Mouse (Mus musculus) forebrain, embryonic 12.5 days (tissue): ENCODE results near the gene Per1. TPM values are rescaled to one million over a fixed set of nuclear protein-coding genes. Genes with fewer than 3 reads are reported as not detected.

Source experiments
- ATAC-seq: fragments of 200-750 bp; cut with Nextera tagmentation; 2 replicates; pipeline ENCODE4 v1.8.0; 2017; ENCODE audit warnings: moderate TSS enrichment; ENCODE audit not compliant: low FRiP score
- H3K27ac ChIP-seq: fragments of 300-500 bp; sonication (generic); 2 replicates; pipeline ENCODE4 v1.5.1; 2016; ENCODE audit warnings: mild to moderate bottlenecking
- H3K27me3 ChIP-seq: fragments of 300-500 bp; sonication (generic); 2 replicates; pipeline ENCODE4 v1.6.1; 2016; ENCODE audit warnings: mild to moderate bottlenecking
- H3K36me3 ChIP-seq: fragments of 300-500 bp; sonication (generic); replicated peaks from 2 replicates; pipeline ENCODE4 v1.6.1; 2016; ENCODE audit warnings: mild to moderate bottlenecking
- H3K4me1 ChIP-seq: fragments of 300-500 bp; sonication (generic); 2 replicates; pipeline ENCODE4 v1.6.1; 2016
- H3K4me2 ChIP-seq: fragments of 300-500 bp; sonication (generic); 2 replicates; pipeline ENCODE4 v1.6.1; 2016; ENCODE audit warnings: mild to moderate bottlenecking, moderate library complexity
- H3K4me3 ChIP-seq: fragments of 300-500 bp; sonication (generic); replicated peaks from 2 replicates; pipeline ENCODE4 v1.5.1; 2016; ENCODE audit warnings: mild to moderate bottlenecking
- H3K9ac ChIP-seq: fragments of 300-500 bp; sonication (generic); 2 replicates; pipeline ENCODE4 v1.6.1; 2016; ENCODE audit warnings: mild to moderate bottlenecking
- H3K9me3 ChIP-seq: fragments of 300-500 bp; sonication (generic); 2 replicates; pipeline ENCODE4 v1.6.1; 2016
- WGBS: fragments of 180-500 bp; shearing (Covaris S2); methylation state at CpG from one replicate; pipeline ENCODE4 v1.1.7; 2016; 5-methylcytosine and 5-hydroxymethylcytosine counted together
- polyA plus RNA-seq: library from polyadenylated mRNA; unstranded; fragments of >200 nt; fragmentation: Nextera tagmentation; extraction: Ambion mirVana; gene quantifications from 2 replicates; pipeline ENCODE4 v1.2.1, GENCODE M21; 2016

The Per1 gene
- polyA plus RNA-seq, 1 experiment from 2014 or later: 7.8 TPM

DNA sequence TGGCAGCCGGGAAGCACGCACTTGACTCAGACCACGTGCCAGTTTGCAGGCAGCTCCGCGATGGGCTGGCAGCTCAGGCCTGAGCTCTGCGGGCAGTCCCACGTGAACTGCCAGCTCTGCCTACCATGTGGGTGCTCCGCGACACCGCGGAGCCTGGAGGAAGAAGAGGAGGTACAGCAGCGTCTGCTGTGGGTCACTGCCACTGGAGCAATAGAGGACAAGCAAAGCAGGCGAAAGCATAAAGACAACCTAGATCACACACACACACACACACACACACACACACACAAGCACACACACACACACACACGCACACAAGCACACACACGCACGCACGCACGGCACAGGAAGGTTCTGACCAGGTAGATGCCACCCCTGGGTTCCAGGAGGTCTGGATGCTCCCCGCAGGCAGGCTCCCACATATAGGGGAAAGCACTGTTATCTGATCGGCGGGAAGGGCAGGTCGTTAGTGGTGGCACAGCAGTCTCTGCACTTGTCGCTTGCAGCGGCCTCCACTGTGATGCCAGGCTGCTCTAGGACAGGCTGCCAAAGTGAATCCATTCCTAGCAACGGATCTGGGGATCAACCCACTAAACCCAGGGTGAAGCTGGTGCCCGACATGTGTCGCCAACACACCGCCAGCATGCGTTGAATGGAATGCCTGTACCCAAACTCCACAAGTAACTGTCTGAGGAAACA, 28.7 kb upstream of the Per1 start:
- Histone ChIP-seq H3K4me1 (peaks cover 35% of the 10 kb centered on the region), H3K9me3 (no peaks in the 10 kb centered on the region), H3K27me3 (peaks cover 3% of the 10 kb centered on the region; the same call in 1 of the 2 replicates), H3K27ac (0 out of 2 replicates have a peak overlapping the region, but pooled peaks have one; percentile 14), H3K4me2 (peak overlapping the region; percentile 91), H3K36me3 (no peaks in the 10 kb centered on the region), H3K4me3 (peak overlapping the region; percentile 46), H3K9ac (peak overlapping the region; percentile 60)
- WGBS: 1% methylated on average over 26 of the region's 29 CpGs
- no peak for ATAC-seq

DNA sequence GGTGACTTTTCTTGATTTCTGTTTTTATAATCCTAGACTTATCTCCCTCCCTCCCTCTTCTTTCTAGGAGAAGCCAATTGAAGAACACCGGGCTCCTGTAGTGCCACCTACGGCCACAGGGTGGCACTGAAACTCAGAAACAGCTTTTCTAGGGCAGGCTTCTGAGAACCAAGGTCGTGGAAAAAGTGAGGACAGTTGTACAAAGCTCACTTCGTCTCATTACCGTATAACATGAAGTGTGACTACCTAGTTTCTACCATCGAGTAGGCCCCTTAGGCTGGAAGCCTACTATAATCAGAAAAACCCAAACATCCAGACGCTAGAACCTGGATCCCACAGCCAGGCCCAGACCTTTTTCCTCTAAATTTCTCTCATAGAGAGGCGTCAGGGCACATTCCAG, 28.1 kb upstream of the Per1 start:
- H3K4me2 ChIP-seq: peak overlapping the region; percentile 91
- no peak for ATAC-seq
- WGBS: 8% methylated on average over 8 of the region's 8 CpGs
- H3K9ac ChIP-seq: peak overlapping the region; percentile 60; the same call in 1 of the 2 replicates
- H3K27ac ChIP-seq: no peak overlapping the region
- H3K27me3 ChIP-seq: 0 out of 2 replicates have a peak, but pooled peaks cover 3% of the 10 kb centered on the region
- H3K4me1 ChIP-seq: peaks cover 34% of the 10 kb centered on the region
- H3K4me3 ChIP-seq: peak overlapping the region; percentile 46
- no peaks in the 10 kb centered on the region for H3K36me3 ChIP-seq
- H3K9me3 ChIP-seq: no peaks in the 10 kb centered on the region

DNA sequence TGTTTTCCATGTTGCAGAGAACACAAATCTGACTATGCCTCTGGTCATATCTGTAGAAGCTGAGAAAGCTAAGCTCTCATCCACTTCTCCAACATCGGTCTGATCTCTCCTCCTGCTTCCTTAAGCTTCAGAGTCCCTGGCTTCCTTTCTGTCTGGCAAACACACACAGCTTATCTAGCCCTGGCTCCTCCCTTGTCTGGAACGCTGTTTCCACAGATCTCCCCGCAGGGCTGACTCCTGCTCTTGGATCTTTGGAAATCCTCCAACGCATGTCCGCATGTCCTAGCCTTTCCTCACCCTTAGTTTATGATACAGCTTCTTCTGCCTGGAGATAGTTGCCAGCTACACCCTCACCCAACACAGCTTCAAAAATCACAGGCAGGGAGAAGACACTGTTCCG, 27.4 kb upstream of the Per1 start:
- H3K4me3 ChIP-seq: no peak overlapping the region

DNA sequence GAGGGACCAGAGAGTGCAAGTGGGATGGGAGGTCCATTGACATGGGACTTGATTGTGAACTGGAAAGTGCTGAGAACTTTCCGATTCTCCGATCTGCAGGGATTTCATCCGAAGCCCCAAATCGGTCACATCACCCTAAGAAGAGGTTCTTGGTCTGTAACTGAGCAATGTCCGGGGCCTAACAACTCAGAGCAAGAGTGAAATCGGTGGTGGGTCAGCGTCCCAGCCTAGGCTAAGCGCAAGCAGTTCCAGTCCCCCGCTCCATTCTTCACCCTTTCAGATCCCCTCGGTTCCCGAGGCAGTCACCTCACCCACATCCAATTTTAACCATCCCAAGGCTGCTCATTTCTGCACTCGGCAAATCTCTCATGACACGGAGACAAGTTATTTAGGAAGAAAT, 24.9 kb upstream of the Per1 start:
- no peaks in the 10 kb centered on the region for H3K9me3 ChIP-seq
- H3K4me3 ChIP-seq: peak overlapping the region; percentile 60
- peak overlapping the region; percentile 93 for H3K27ac ChIP-seq
- no peaks in the 10 kb centered on the region for H3K36me3 ChIP-seq
- H3K27me3 ChIP-seq: 0 out of 2 replicates have a peak, but pooled peaks cover 3% of the 10 kb centered on the region
- H3K9ac ChIP-seq: peak overlapping the region; percentile 82
- ATAC-seq: no peak
- peak overlapping the region; percentile 80 for H3K4me2 ChIP-seq
- under 1% methylated on average over 13 of the region's 13 CpGs for WGBS
- H3K4me1 ChIP-seq: peaks cover 42% of the 10 kb centered on the region

More for the DNA sequence above, 27.4 kb upstream of the Per1 start:
- no peak for ATAC-seq
- Histone ChIP-seq H3K27me3 (0 out of 2 replicates have a peak, but pooled peaks cover 3% of the 10 kb centered on the region), H3K27ac (no peak overlapping the region), H3K9ac (no peak overlapping the region), H3K9me3 (no peaks in the 10 kb centered on the region), H3K4me1 (peaks cover 40% of the 10 kb centered on the region), H3K36me3 (no peaks in the 10 kb centered on the region), H3K4me2 (no peak overlapping the region; the same call in 1 of the 2 replicates)
- 63% methylated on average over 6 of the region's 6 CpGs for WGBS

DNA sequence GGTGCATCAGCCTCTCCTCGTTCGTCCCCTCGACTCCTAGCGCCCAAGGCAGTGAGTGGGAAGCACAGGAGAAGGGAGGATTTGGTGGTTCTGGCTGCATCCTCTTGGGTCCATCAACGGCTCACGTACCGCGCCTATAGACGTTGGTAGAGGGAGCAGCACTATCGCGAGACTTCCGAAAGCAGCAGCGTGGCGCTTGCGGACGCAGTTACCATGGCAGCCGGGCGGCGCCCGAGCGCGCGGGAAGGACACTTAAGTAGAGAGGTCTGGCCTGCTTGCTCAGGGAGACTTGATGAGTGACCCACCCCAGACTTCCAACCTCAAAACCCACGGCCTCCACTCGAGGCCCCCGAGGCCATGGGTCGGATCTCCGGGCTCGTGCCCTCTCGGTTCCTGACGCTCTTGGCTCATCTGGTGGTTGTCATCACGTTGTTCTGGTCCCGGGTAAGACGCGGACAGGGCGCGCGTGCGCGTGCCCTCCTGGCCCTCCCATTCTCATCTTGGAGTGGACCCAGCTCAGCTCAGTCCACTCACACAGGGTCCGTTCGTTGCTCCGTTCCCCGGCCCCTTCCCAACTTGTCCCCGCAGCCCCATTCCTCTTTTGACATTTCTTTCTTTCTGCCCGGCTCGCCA, 24.3 kb upstream of the Per1 start, which contains the start of gene Tmem107:
Gene Tmem107, plus strand, starts transcription at position 217 of the 633 bp plus-strand sequence.
- peak within 1 kb of the TSS; percentile 82 for H3K9ac ChIP-seq
- peak; percentile 88 for ATAC-seq
- under 1% methylated on average over 47 of the region's 47 CpGs for WGBS
- peaks cover 42% of the 10 kb centered on the region for H3K4me1 ChIP-seq
- H3K27ac ChIP-seq: peak within 1 kb of the TSS; percentile 93
- peak within 1 kb of the TSS; percentile 60 for H3K4me3 ChIP-seq
- no peaks in the 10 kb centered on the region for H3K9me3 ChIP-seq
- no peaks in the 10 kb centered on the region for H3K36me3 ChIP-seq
- 0 out of 2 replicates have a peak, but pooled peaks cover 3% of the 10 kb centered on the region for H3K27me3 ChIP-seq
- peak within 1 kb of the TSS; percentile 80 for H3K4me2 ChIP-seq

DNA sequence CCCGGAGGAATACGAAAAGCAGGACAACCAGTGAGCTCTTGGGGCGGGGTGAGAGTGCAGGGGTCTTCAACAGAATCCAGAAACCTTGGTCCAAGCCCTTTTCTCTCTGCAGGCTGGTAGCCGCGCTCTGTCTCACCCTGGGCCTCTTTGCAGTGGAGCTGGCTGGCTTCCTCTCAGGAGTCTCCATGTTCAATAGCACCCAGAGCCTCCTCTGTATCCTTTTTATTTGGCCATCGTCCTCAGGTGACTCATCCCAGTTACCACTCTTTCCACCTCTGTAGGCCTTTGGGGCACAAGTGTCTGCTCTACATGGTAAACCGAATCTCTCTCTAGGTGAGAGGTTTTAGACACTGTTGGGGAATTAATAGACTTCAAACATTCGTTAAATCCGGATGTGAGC, 23.8 kb upstream of the Per1 start:
- Histone ChIP-seq H3K27ac (peak overlapping the region; percentile 93), H3K36me3 (no peaks in the 10 kb centered on the region), H3K4me1 (peaks cover 37% of the 10 kb centered on the region), H3K4me3 (peak overlapping the region; percentile 60), H3K9ac (peak overlapping the region; percentile 82), H3K9me3 (no peaks in the 10 kb centered on the region), H3K27me3 (0 out of 2 replicates have a peak, but pooled peaks cover 2% of the 10 kb centered on the region), H3K4me2 (peak overlapping the region; percentile 80)
- ATAC-seq: no peak
- WGBS: 25% methylated on average over 9 of the region's 9 CpGs

DNA sequence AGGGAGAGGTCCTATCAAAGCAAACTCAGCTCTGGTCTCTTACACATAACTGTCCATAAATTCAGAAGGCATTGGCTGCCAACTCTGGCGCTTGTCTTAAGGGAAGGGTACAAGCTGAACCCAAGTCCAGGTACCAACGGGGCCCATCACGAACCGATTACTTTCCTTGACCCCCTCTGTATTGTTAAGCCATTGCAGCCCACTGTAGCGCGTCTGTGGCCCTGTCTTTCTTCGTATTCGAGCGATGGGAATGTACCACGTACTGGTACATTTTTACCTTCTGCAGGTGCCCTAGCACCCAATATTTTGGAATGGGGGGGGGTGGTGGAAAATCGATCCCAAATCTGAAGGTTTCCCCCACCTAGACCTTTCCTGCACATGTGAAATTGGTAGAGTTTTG, 22.8 kb upstream of the Per1 start:
- Histone ChIP-seq H3K27me3 (no peaks in the 10 kb centered on the region), H3K4me3 (peak overlapping the region; percentile 22), H3K9me3 (no peaks in the 10 kb centered on the region), H3K27ac (peak overlapping the region; percentile 94), H3K9ac (peak overlapping the region; percentile 46), H3K36me3 (no peaks in the 10 kb centered on the region), H3K4me1 (peaks cover 31% of the 10 kb centered on the region), H3K4me2 (peak overlapping the region; percentile 48)
- ATAC-seq: no peak
- 82% methylated on average over 11 of the region's 11 CpGs for WGBS

DNA sequence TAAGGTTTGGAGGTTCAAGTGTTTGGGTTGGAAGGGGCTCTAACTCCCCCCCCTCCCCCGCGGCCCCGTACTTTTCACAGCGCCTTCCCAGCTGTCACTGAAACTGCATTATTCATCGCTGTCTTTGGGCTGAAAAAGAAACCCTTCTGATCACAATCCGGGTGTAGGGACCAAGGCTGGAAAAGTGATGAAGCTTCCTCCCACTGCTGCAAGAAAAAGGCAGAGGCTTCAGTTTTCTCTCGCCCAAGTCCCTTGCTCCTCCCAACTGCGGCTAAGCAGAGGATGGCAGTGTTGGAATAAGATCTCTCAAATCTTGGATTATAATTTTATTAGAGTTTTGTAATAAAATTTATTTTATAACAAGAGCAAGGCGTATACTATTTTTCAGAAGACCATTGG, 22.4 kb upstream of the Per1 start:
- Histone ChIP-seq H3K4me1 (peaks cover 31% of the 10 kb centered on the region), H3K27me3 (no peaks in the 10 kb centered on the region), H3K4me2 (peak overlapping the region; percentile 48), H3K4me3 (peak overlapping the region; percentile 22), H3K27ac (peak overlapping the region; percentile 94), H3K36me3 (no peaks in the 10 kb centered on the region), H3K9ac (peak overlapping the region; percentile 46), H3K9me3 (no peaks in the 10 kb centered on the region)
- ATAC-seq: no peak
- 12% methylated on average over 9 of the region's 9 CpGs for WGBS

DNA sequence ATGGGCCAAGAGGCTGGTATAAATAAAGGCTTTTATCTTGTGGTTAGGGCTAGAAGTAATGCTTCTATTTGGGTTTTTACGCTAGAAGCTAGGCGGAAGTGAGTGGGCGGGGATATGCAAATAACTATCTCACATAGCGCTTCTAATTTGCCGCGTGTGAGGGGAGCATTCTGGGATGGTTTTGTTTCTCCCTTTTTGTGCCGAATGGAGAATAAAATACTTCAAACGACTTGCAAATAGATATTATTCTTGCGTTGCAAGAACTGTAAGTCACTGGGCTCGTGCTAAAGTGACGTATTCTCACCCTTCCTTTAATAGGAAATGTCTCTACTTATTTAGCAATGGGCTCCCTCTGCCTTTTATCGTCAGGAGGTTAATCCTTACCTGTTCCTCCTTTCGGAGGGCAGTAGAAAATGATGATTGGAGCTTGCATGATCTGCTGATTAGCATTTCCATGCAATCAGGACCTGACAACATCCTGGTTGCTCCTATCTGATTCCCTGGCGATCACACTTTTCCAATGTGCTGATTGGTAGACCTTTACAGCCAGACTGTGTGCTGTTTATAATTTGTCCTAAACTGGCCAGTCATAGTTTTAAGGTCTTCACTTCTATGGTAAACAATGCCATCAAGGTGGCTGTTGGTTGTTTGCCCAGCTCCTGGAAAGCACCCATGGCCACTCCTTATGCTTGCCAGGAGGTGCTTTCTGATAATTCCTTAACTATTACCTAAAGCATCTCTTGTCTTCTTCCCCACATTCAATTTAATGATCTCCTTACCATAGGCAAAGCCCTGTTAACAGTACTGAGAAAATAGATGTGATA, 21.7 kb upstream of the Per1 start:
- peak overlapping the region; percentile 55 for H3K9ac ChIP-seq
- peak; percentile 66 for ATAC-seq
- H3K4me1 ChIP-seq: peaks cover 31% of the 10 kb centered on the region
- H3K36me3 ChIP-seq: no peaks in the 10 kb centered on the region
- H3K4me2 ChIP-seq: peak overlapping the region; percentile 48
- H3K4me3 ChIP-seq: peak overlapping the region; percentile 22
- under 1% methylated on average over 14 of the region's 14 CpGs for WGBS
- no peaks in the 10 kb centered on the region for H3K9me3 ChIP-seq
- H3K27me3 ChIP-seq: no peaks in the 10 kb centered on the region
- peak overlapping the region; percentile 94 for H3K27ac ChIP-seq

DNA sequence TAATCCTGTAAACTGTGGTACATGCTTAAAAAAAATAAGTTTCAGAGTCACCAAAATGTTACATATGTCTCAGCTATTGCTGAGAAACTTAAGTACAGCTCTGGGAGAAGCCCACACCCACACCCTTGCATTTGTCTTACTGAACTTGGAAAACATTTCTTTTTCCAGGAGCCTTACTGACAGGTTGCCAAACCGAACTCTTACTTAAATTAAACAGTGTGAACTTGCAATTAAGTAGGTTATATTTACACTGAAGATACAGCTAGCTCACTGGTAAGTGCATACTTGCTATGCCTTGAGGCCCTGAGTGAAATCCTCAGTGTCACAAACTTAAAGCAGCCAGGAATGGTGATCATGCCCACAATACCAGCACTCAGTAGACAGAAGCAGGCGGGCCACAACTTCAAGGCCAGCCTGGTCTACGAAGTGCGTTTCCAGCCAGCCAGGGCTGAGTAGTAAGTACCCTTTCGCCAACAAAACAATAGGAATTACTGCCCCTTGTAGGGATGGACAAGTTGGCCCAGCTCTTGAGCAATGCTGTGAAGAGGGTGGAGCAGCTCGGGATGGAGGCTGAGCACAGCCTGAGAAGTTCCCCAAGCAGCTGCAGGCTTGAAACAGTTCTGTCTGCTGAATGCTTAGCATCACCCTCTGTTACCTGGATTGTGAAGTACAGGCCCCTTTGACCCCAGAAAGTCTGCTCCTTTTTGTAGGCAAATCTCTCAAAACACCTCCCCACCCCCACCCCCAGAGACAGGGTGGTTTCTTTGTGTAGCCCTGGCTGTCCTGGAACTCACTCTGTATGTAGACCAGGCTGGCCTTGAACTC, 20.9 kb upstream of the Per1 start:
- no peak overlapping the region for H3K4me3 ChIP-seq

DNA sequence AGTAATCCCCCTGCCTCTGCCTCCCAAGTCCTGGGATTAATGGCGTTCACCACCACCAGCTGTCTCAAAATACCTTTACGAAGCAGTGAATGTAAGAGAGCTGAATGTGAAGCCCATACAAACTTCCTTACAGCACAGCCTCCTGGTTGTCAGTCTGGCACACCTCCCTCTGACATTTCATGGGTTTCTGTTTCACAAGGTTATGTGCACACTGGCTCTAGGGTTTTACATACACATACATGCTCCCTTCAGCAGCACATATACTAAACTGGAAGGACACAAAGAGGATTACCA, 20.3 kb upstream of the Per1 start:
- ATAC-seq: no peak
- no peaks in the 10 kb centered on the region for H3K36me3 ChIP-seq
- H3K4me3 ChIP-seq: no peak overlapping the region
- WGBS: 52% methylated on average over 2 of the region's 2 CpGs
- no peaks in the 10 kb centered on the region for H3K9me3 ChIP-seq
- H3K4me2 ChIP-seq: no peak overlapping the region
- H3K27me3 ChIP-seq: no peaks in the 10 kb centered on the region
- H3K27ac ChIP-seq: peak overlapping the region; percentile 94
- H3K9ac ChIP-seq: peak overlapping the region; percentile 21; the same call in 1 of the 2 replicates
- H3K4me1 ChIP-seq: peaks cover 31% of the 10 kb centered on the region

More for the DNA sequence above, 20.9 kb upstream of the Per1 start:
- H3K27ac ChIP-seq: peak overlapping the region; percentile 94
- no peaks in the 10 kb centered on the region for H3K27me3 ChIP-seq
- no peaks in the 10 kb centered on the region for H3K9me3 ChIP-seq
- WGBS: 47% methylated on average over 6 of the region's 6 CpGs
- no peak for ATAC-seq
- no peaks in the 10 kb centered on the region for H3K36me3 ChIP-seq
- H3K4me2 ChIP-seq: peak overlapping the region; percentile 13; the same call in 1 of the 2 replicates
- H3K4me1 ChIP-seq: peaks cover 31% of the 10 kb centered on the region
- peak overlapping the region; percentile 21; the same call in 1 of the 2 replicates for H3K9ac ChIP-seq
